Mouse (Mus musculus): Measurements from ENCODE around the gene Dot1l.

The Dot1l gene

DNA sequence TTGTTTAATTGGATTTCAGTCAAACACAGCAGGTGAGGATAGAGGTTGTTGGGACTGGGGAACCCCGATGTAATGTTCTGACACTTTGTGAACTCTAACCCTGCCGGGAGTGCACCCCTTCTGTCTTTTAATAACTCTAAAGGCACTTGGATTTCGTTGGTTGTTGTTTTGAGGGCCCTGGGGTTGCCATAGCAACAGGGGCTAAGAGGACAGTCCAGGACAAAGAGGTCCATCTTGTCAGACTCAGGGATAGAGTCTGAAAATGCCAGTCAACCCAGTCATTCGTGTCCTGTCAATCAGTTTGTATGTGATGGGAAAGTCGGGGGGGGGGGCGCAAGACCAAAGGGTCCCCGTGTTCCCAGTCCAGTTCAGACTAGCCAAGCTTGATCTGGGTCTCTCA, 77.8 kb downstream of the Dot1l start:
- no peak for DNase-seq (ENCODE audit: low read depth)

DNA sequence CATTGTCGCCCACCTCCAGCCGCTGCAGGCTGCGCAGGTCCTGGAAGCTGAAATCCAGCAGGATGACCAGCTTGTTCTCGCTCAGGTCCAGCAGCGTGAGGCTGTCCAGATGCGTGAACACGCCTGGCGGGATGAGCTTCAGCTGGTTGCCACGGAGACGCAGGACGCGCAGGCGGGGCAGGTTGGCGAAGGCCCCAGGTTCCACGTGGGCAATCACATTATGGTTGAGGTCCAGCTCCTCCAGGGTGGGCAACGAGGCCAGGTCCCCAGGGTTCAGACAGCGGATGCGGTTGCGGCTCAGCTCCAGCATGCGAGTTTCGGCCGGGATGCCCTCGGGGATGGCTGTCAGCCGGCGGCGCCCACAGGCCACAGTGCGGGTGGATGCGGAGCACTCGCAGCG, 80.6 kb downstream of the Dot1l start:
- DNase-seq (ENCODE audit: low read depth), result no peak

DNA sequence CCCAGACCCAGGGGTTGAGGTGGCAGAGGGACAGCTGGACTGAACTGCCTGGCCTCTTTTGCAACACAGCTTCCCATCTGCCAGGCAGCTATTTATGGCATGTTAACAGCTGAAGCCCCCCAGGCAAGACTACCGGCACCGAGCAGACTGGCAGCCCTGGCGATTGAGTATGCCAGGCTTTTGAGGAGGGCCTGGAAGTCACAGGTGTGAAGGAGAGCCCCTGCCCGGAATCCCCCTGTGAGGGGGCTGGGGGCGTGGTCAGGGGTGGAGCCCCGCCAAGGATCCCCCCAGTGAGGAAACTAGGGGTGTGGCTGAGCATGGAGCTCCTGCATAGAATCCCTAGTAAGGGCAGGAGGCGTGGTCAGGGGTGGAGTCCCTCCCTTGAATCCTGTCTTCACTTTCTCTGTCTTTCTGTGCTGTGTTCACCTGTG, 82.0 kb downstream of the Dot1l start:
- no peak for DNase-seq (ENCODE audit: low read depth)

DNA sequence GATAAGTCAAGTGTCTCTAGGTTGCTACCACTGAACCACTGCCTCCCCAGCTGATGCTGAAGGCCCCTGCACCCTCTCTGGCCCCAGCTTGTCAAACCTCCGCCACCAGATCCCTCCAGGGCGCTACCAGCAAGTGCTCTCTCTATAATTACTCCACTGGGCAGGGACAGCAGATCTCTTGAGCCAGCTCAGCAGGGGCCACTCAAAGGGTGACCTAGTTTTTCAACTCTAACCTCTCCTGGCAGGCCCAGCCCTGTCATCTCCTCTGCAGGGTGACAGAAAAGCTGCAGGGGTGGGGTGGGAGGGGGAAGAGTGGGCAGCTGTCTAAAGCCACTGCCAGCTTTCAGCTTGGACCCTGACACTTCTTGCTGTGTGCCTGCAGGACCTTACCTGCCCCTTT, 82.8 kb downstream of the Dot1l start:
- DNase-seq (ENCODE audit: low read depth), result no peak

DNA sequence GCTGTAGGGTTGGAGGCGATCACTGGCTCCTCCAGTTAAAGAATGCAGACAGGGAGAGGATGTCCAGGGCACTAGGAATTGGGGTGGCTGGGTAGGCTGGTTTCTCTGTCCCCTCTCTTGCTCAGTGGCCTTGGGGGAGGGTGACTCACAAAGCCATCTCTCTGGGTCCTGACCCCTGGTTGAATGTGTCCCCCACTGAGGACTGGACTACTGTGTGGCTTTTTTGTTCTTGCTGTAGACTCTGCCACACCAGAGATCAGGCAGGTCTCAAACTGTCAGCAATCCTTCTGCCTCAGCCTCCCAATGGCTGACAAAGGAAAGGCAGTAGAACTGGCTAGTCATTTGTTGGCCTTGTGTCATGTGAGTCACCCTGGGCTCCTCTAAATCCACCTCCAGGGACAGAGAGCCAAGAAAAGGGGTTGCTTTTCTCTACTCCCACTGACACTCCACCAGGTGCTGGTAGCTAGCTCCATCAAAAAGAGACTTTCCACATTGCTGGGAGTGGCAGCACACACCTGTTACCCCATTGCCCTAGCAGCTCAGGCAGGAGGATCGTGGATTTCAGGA, 83.4 kb downstream of the Dot1l start:
- DNase-seq (ENCODE audit: low read depth), result no peak

DNA sequence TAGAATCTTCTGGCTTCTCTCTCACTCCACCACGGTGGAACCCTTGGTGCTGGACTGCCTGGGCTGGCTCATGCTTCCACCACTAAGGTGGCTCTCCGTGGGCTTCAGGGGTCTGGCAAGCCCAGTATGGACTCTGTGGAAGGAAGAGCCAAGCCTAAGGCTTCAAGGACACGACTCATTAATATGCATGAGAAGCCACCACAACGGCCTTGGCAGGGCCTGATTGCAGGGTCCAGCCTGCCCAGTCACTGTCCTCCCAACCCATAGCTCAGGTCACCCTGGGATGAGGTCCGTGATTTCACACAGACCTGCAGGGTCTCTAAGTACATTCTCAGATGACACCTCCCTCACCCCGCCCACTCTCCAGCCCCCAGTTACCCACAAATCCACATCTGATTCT, 84.8 kb downstream of the Dot1l start:
- no peak for DNase-seq (ENCODE audit: low read depth)

DNA sequence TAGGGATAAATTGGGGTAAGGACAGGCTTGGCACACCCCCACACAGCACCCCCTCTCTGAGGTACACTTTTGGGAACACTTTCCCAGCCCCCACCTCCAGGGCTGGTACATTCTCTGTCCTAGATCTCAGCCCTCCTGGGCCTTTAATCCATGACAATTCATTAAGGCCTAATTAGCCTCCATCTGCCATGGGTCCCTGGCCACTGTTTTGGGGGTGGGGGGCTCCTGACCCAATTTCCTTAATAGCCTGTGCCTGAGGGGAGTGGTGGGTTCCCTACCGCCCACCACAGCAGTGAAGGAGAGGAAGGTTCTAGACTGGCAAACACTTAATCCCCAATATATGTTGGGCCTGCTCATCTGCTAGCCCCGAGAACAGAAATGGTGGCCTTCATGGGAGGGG, 86.7 kb downstream of the Dot1l start:
- no peak for DNase-seq (ENCODE audit: low read depth)

DNA sequence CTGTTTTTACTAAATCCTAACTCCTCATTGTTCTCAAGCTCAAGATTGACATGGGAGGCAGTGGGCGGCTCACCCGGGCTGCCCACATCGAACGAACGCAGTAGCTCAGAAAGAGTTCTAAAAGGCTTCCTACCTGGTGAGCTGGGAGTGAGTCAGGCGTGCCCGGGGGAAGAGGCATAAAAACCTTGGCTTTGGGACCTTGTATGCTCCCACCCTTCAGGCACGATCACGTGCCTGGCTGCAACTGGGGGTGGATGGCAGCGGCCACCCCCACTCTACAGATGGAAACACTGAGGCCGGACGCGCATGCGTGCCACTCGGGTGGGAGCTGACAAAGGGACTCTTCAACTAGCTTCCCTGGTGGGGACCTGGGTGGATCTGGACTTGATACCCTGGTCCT, 87.3 kb downstream of the Dot1l start:
- no peak for DNase-seq (ENCODE audit: low read depth)

DNA sequence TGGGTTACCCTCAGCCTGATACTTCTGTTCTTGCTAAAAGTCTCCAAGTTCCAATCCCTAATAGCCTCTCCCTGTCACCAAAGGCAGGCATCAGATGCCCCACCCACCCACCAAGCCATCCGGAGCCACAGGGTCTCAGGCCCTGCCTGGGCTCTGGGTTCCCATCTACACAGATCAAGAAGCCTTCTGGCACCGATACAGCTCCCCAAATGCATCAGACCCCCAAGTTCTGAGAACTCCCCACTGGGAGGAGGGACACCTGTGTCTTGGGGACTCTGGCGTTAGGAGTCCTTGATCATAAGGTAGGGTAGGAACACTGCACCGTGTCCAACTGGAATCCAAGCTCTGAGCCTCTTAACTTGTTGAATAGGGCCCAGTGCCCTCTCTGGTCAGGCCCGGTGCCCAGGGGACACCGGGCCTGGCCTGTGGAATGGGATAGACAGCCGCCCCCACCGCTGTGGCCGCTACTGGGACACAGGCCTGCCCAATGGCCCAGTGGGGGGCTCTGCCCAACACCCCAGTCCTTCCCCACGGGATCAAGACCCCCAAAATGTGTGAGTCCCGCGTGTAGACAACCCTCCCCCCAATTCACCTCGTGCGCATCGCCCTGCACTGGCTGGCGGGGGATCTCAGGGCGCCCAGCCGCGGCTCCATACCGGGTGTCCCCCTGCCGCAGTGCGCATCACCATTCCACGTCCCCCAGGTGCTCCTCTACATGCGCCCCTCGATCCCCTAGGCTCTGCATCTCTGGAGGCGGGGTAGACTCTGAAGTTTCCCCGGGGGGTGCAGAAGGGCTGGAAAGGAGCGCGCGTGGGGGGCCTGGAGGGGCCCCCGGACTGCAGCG, 88.3 kb downstream of the Dot1l start:
- DNase-seq (ENCODE audit: low read depth), result no peak

DNA sequence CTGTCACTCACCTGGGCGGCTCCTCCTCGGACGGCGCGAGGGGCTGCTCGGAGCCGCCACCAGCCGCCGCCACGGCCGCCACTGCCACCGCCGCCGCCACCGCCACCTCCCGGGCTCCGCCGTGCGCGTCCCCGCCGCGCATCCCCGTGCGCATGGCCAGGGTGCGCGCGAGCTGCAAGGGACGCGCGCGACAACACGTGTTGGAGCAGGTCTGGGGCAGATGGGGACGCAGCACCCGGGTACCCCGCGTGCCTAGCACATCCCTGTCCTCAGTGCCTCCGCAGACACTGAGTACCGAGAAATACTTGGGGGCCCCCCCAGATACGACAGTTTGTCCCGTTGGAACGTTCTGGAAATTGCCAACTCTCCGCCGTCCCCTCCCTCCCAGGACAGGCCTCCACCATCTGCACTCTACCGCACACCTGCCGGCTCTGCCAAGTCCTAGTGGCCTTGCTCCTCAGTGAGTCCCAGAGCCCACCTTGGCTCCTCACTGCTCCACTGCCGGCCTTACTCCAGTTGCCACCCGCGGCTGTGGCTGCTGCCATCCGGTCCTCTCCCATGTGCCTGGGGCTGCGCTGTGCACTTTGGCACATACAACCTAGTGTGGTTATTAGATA, 89.0 kb downstream of the Dot1l start, which contains the start of gene Lingo3:
TSS of gene Lingo3 (minus strand) at position 109 of the 617 bp plus-strand sequence.
- DNase-seq (ENCODE audit: low read depth), result peak; percentile 32

All from induced T-regulatory cell, adult 2 months (primary cell).